27 mouse cellular contexts compared by ENCODE assay signal in the genomic region with DNA sequence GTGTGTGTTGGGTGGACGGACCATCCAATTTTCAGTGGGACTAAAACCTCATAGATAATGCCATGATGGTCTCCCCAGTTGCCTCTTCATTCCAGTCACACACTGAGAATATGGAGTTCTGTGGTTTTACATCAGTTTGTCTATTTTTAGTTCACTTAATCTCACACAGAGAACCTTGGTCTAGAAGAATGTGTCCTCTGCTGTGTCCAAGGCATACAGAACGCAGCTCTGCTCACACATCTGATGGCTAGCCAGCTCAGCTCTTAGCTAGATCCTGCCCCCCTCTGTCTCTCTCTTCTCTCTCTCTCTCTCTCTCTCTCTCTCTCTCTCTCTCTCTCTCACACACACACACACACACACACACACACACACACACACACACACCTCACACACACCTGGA. TPM values are rescaled to one million over a fixed set of nuclear protein-coding genes. Genes with fewer than 3 reads are reported as not detected.
DNase-seq lines count a peak whose midpoint lies in the region; ATAC-seq and TF ChIP-seq lines count a peak whose summit lies in the region.
"Had no signal": no experiment of that assay in that cellular context is flagged by ENCODE, and none has a peak within 500 bp of the region (broad histone marks: within the 10 kb centered on the region; RNA-seq: fewer than 3 reads in every experiment).

No protein-coding gene starts in this region.

- peak; percentile 87 for DNase-seq in heart, adult 11 months
- DNase-seq in heart, postnatal 10 days, result no peak
- no peak for DNase-seq in heart, postnatal 4 days
- DNase-seq in brain, adult 2 months (ENCODE audit: low read depth, low spot score), result peak; percentile 31
- no peak for DNase-seq in stomach, postnatal 0 days (ENCODE audit: low spot score)
- no peak for DNase-seq in gastrocnemius, postnatal 25 days
- DNase-seq: adrenal gland, postnatal 25 days; cerebellum, adult 11 months; cerebellum, adult 8-10 months; cerebellum, postnatal 14 days; embryo, embryonic 11 days; kidney, adult 2 months had no signal

- no peak for TF ChIP-seq CTCF in stomach, postnatal 0 days (IDR thresholded peaks at IDR 0.05; ENCODE audit: low read depth)

- H3K4me2 ChIP-seq in heart, embryonic 14.5 days (ENCODE audit: low read length), result no peak overlapping the region
- H3K4me2 ChIP-seq in stomach, postnatal 0 days (replicated peaks; ENCODE audit: low read depth), result peak overlapping the region; percentile 34
- H3K4me2 ChIP-seq: embryonic facial prominence, embryonic 15.5 days; hindbrain, embryonic 15.5 days had no signal

- intact Hi-C loops in heart, postnatal 10 days (cut with DNase I), result no loop called here

- peaks cover 18 to 23% of the 10 kb centered on the region in 2 experiments for H3K4me1 ChIP-seq in heart, embryonic 14.5 days (ENCODE audit: control insufficient read depth in 2 of 2, insufficient read depth in 2 of 2, low read length in 2 of 2)
- H3K4me1 ChIP-seq in stomach, postnatal 0 days (replicated peaks; ENCODE audit: control insufficient read depth, insufficient read depth), result no peaks in the 10 kb centered on the region
- H3K4me1 ChIP-seq: embryonic facial prominence, embryonic 15.5 days; hindbrain, embryonic 15.5 days had no signal

- WGBS in heart, embryonic 14.5 days, result 50% methylated on average over 2 of the region's 2 CpGs
- 73% methylated on average over 2 of the region's 2 CpGs for WGBS in stomach, postnatal 0 days

- TF ChIP-seq EP300 in stomach, postnatal 0 days (optimal IDR thresholded peaks at IDR 0.05), result no peak

- H3K4me3 ChIP-seq in heart, embryonic 14.5 days (ENCODE audit: control insufficient read depth in 1 of 2, insufficient read depth in 1 of 2, low read depth in 1 of 2, low read length in 2 of 2), result no peak overlapping the region
- no peak overlapping the region for H3K4me3 ChIP-seq in stomach, postnatal 0 days (ENCODE audit: low read depth, low read length)
- H3K4me3 ChIP-seq: embryonic facial prominence, embryonic 15.5 days; erythroblast, embryonic 14.5 days; forebrain, embryonic 10.5 days; hindbrain, embryonic 15.5 days had no signal

- H3K9ac ChIP-seq in heart, embryonic 14.5 days (ENCODE audit: low read length), result no peak overlapping the region
- H3K9ac ChIP-seq in stomach, postnatal 0 days (ENCODE audit: low read length), result 0 out of 2 replicates have a peak overlapping the region, but pooled peaks have one; percentile 43
- H3K9ac ChIP-seq: embryonic facial prominence, embryonic 15.5 days; hindbrain, embryonic 15.5 days had no signal

- no peak for ATAC-seq in heart, embryonic 14.5 days (ENCODE audit: insufficient number of reproducible peaks, insufficient read depth, low FRiP score, low read depth)
- no peak for ATAC-seq in stomach, postnatal 0 days (ENCODE audit: low FRiP score, low TSS enrichment)
- ATAC-seq: forebrain, embryonic 14.5 days; intestine, embryonic 16.5 days had no signal

- no peaks in the 10 kb centered on the region for H3K36me3 ChIP-seq in heart, embryonic 14.5 days (ENCODE audit: control insufficient read depth, insufficient read depth, low read length)
- no peaks in the 10 kb centered on the region for H3K36me3 ChIP-seq in stomach, postnatal 0 days (ENCODE audit: control insufficient read depth, insufficient read depth, low read length)
- H3K36me3 ChIP-seq: embryonic facial prominence, embryonic 15.5 days; forebrain, embryonic 10.5 days; hindbrain, embryonic 15.5 days had no signal

- H3K9me3 ChIP-seq in heart, embryonic 14.5 days (ENCODE audit: control insufficient read depth, low read length), result no peaks in the 10 kb centered on the region
- no peaks in the 10 kb centered on the region for H3K9me3 ChIP-seq in stomach, postnatal 0 days (ENCODE audit: control insufficient read depth, low read length)
- H3K9me3 ChIP-seq: embryonic facial prominence, embryonic 15.5 days; forebrain, embryonic 10.5 days; hindbrain, embryonic 15.5 days had no signal

- H3K27ac ChIP-seq in heart, embryonic 14.5 days (replicated peaks in 1 of 2; ENCODE audit: control insufficient read depth in 1 of 2, insufficient read depth in 1 of 2, low read depth in 2 of 2, low read length in 2 of 2), result peak overlapping the region; percentile 36 to 66; a peak in 3 of 4 replicates
- H3K27ac ChIP-seq in stomach, postnatal 0 days (replicated peaks), result peak overlapping the region; percentile 81
- H3K27ac ChIP-seq: embryonic facial prominence, embryonic 15.5 days; forebrain, embryonic 10.5 days; hindbrain, embryonic 15.5 days had no signal

- no peaks in the 10 kb centered on the region for H3K27me3 ChIP-seq in heart, embryonic 14.5 days (ENCODE audit: control insufficient read depth, insufficient read depth, low read length)
- H3K27me3 ChIP-seq in stomach, postnatal 0 days (ENCODE audit: control insufficient read depth, insufficient read depth, low read length), result no peaks in the 10 kb centered on the region
- H3K27me3 ChIP-seq: embryonic facial prominence, embryonic 15.5 days; hindbrain, embryonic 15.5 days had no signal

RNA-seq across cellular contexts. Expression of gene Bpifb1, which starts 1.5 kb away (rescaled TPM):
- total RNA-seq in heart, postnatal 10 days (2021), result under 1 TPM; 0.15 to 0.24 TPM
- 0.12 and 0.32 TPM in 2 replicates for polyA plus RNA-seq in heart, embryonic 14.5 days (2014; fragmentation: Nextera tagmentation; extraction: Ambion mirVana)
- total RNA-seq in heart, postnatal 4 days (2021), result under 1 TPM in 1 of 2 experiments, not detected in 1; 0.20 TPM
- polyA plus RNA-seq in stomach, postnatal 0 days (2015; fragmentation: Nextera tagmentation; extraction: Ambion mirVana), result 10,886 and 11,427 TPM in 2 replicates
- not detected for total RNA-seq in gastrocnemius, postnatal 25 days (2021)
- total RNA-seq: adrenal gland, adult 18-20 months; adrenal gland, postnatal 25 days; common myeloid progenitor, adult 5-6 weeks; gastrocnemius, adult 8-10 months; gastrocnemius, postnatal 4 days; MEL had no signal
- polyA plus RNA-seq: C2C12; embryonic facial prominence, embryonic 11.5 days; erythroblast, embryonic 14.5 days; forebrain, embryonic 10.5 days; hindbrain, embryonic 11.5 days; kidney, adult 2 months had no signal

RNA-seq across cellular contexts. Expression of gene Bpifa5, which starts 29.7 kb away (rescaled TPM):
- total RNA-seq in heart, postnatal 10 days (2021), result not detected
- polyA plus RNA-seq in heart, embryonic 14.5 days (2014; fragmentation: Nextera tagmentation; extraction: Ambion mirVana), result not detected in 2 replicates
- total RNA-seq in heart, postnatal 4 days (2021), result not detected
- not detected in 2 replicates for polyA plus RNA-seq in stomach, postnatal 0 days (2015; fragmentation: Nextera tagmentation; extraction: Ambion mirVana)
- total RNA-seq in gastrocnemius, postnatal 25 days (2021), result not detected
- total RNA-seq: adrenal gland, adult 18-20 months; adrenal gland, postnatal 25 days; common myeloid progenitor, adult 5-6 weeks; gastrocnemius, adult 8-10 months; gastrocnemius, postnatal 4 days; MEL had no signal
- polyA plus RNA-seq: C2C12; embryonic facial prominence, embryonic 11.5 days; embryonic facial prominence, embryonic 15.5 days; erythroblast, embryonic 14.5 days; forebrain, embryonic 10.5 days; forebrain, embryonic 14.5 days; hindbrain, embryonic 11.5 days; hindbrain, embryonic 15.5 days; intestine, embryonic 16.5 days; kidney, adult 2 months had no signal

RNA-seq across cellular contexts. Expression of gene Bpifb5, which starts 31.4 kb away (rescaled TPM):
- not detected for total RNA-seq in heart, postnatal 10 days (2021)
- 0.28 and 0.35 TPM in 2 replicates for polyA plus RNA-seq in heart, embryonic 14.5 days (2014; fragmentation: Nextera tagmentation; extraction: Ambion mirVana)
- total RNA-seq in heart, postnatal 4 days (2021), result not detected
- polyA plus RNA-seq in stomach, postnatal 0 days (2015; fragmentation: Nextera tagmentation; extraction: Ambion mirVana), result 12.1 and 12.2 TPM in 2 replicates
- total RNA-seq in gastrocnemius, postnatal 25 days (2021), result not detected
- total RNA-seq: adrenal gland, adult 18-20 months; adrenal gland, postnatal 25 days; common myeloid progenitor, adult 5-6 weeks; gastrocnemius, adult 8-10 months; MEL had no signal
- polyA plus RNA-seq: C2C12; erythroblast, embryonic 14.5 days; hindbrain, embryonic 11.5 days had no signal

RNA-seq across cellular contexts. Expression of gene Bpifa1, which starts 49.5 kb away (rescaled TPM):
- total RNA-seq in heart, postnatal 10 days (2021), result under 1 TPM in 1 of 2 experiments, not detected in 1; 0.24 TPM
- polyA plus RNA-seq in heart, embryonic 14.5 days (2014; fragmentation: Nextera tagmentation; extraction: Ambion mirVana), result not detected in 2 replicates
- not detected for total RNA-seq in heart, postnatal 4 days (2021)
- polyA plus RNA-seq in stomach, postnatal 0 days (2015; fragmentation: Nextera tagmentation; extraction: Ambion mirVana), result not detected in 2 replicates
- not detected for total RNA-seq in gastrocnemius, postnatal 25 days (2021)
- total RNA-seq: adrenal gland, postnatal 25 days; common myeloid progenitor, adult 5-6 weeks; gastrocnemius, adult 8-10 months; gastrocnemius, postnatal 4 days; MEL had no signal
- polyA plus RNA-seq: C2C12; embryonic facial prominence, embryonic 11.5 days; erythroblast, embryonic 14.5 days; forebrain, embryonic 10.5 days; forebrain, embryonic 14.5 days; hindbrain, embryonic 11.5 days; intestine, embryonic 16.5 days; kidney, adult 2 months had no signal

Comparison
In these comparisons a context has a peak if more than half of its experiments do, and no peak if none do; other contexts are left out.
1. DNase-seq: peak in heart, adult 11 months (single experiment) and brain, adult 2 months (single experiment); none in heart, postnatal 10 days (0 of 2), heart, postnatal 4 days (single experiment), stomach, postnatal 0 days (single experiment) and gastrocnemius, postnatal 25 days (single experiment).